Mouse (Mus musculus) limb, embryonic 10.5 days (tissue): Measurements from ENCODE around the gene Steap2. TPM values are rescaled to one million over a fixed set of nuclear protein-coding genes. Genes with fewer than 3 reads are reported as not detected.
"Not testable (repeated sequence)": the region's sequence is repeated elsewhere in the genome, so short reads cannot be mapped to it uniquely, and the experiment has no call there.

Experiments used
- DNase-seq: peaks from one replicate; pipeline ENCODE4 v3.0.0-alpha.2; 2017; ENCODE audit warnings: low spot score
- H3K27ac ChIP-seq: fragments of 300-500 bp; sonication (generic); 2 replicates; pipeline ENCODE4 v1.5.1; 2016; ENCODE audit warnings: mild to moderate bottlenecking
- H3K27me3 ChIP-seq: fragments of 300-500 bp; sonication (generic); 2 replicates; pipeline ENCODE4 v1.6.1; 2016; ENCODE audit warnings: low read depth, mild to moderate bottlenecking; ENCODE audit not compliant: poor library complexity, severe bottlenecking
- H3K36me3 ChIP-seq: fragments of 300-500 bp; sonication (generic); 2 replicates; pipeline ENCODE4 v1.6.1; 2016; ENCODE audit warnings: mild to moderate bottlenecking, moderate library complexity
- H3K4me1 ChIP-seq: fragments of 300-500 bp; sonication (generic); 2 replicates; pipeline ENCODE4 v1.6.1; 2016
- H3K4me3 ChIP-seq: fragments of 300-500 bp; sonication (generic); 2 replicates; pipeline ENCODE4 v1.5.1; 2016; ENCODE audit warnings: mild to moderate bottlenecking, moderate library complexity
- H3K9me3 ChIP-seq: fragments of 300-500 bp; sonication (generic); replicated peaks from 2 replicates; pipeline ENCODE4 v1.6.1; 2016; ENCODE audit warnings: mild to moderate bottlenecking
- WGBS: fragments of 180-500 bp; shearing (Covaris S2); methylation state at CpG from one replicate; pipeline ENCODE4 v1.1.7; 2016; 5-methylcytosine and 5-hydroxymethylcytosine counted together
- polyA plus RNA-seq: library from polyadenylated mRNA; unstranded; fragments of >200 nt; fragmentation: Nextera tagmentation; extraction: Ambion mirVana; gene quantifications from 2 replicates; pipeline ENCODE4 v1.2.1, GENCODE M21; 2016

Gene Steap2
- polyA plus RNA-seq, 1 experiment from 2014 or later, result 6.8 TPM

- no peak overlapping the region for H3K4me3 ChIP-seq
- H3K27me3 ChIP-seq, result peaks cover 5% of the 10 kb centered on the region
- 56% methylated on average over 4 of the region's 4 CpGs for WGBS
- H3K9me3 ChIP-seq, result no peaks in the 10 kb centered on the region
- no peak for DNase-seq
- no peak overlapping the region for H3K27ac ChIP-seq
- H3K4me1 ChIP-seq, result no peaks in the 10 kb centered on the region
- no peaks in the 10 kb centered on the region for H3K36me3 ChIP-seq
Observed at GRCm38 (mm10) chr5:5692167-5692738, 2.1 kb downstream of the Steap2 start.

GRCm38 (mm10) chr5:5688945-5689540, 5.3 kb downstream of the Steap2 start:
- no peak for DNase-seq
- H3K9me3 ChIP-seq, result no peaks in the 10 kb centered on the region

GRCm38 (mm10) chr5:5688228-5688627, 6.2 kb downstream of the Steap2 start:
- 73% methylated on average over 6 of the region's 6 CpGs for WGBS
- DNase-seq, result no peak

More at GRCm38 (mm10) chr5:5688945-5689540, 5.3 kb downstream of the Steap2 start:
- Histone ChIP-seq H3K4me1 (no peaks in the 10 kb centered on the region), H3K4me3 (no peak overlapping the region), H3K27me3 (peaks cover 5% of the 10 kb centered on the region), H3K36me3 (no peaks in the 10 kb centered on the region), H3K27ac (no peak overlapping the region)
- 78% methylated on average over 8 of the region's 8 CpGs for WGBS

GRCm38 (mm10) chr5:5686973-5687372, 7.4 kb downstream of the Steap2 start:
- 13% methylated on average over 1 of the region's 1 CpGs for WGBS
- Histone ChIP-seq H3K4me3 (no peak overlapping the region), H3K27ac (no peak overlapping the region), H3K27me3 (no peaks in the 10 kb centered on the region), H3K9me3 (no peaks in the 10 kb centered on the region), H3K36me3 (no peaks in the 10 kb centered on the region), H3K4me1 (no peaks in the 10 kb centered on the region)
- DNase-seq, result no peak

More at GRCm38 (mm10) chr5:5688228-5688627, 6.2 kb downstream of the Steap2 start:
- Histone ChIP-seq H3K36me3 (no peaks in the 10 kb centered on the region), H3K4me3 (no peak overlapping the region), H3K4me1 (no peaks in the 10 kb centered on the region), H3K27ac (no peak overlapping the region), H3K9me3 (no peaks in the 10 kb centered on the region), H3K27me3 (peaks cover 5% of the 10 kb centered on the region)

GRCm38 (mm10) chr5:5684946-5685345, 9.4 kb downstream of the Steap2 start:
- H3K27ac ChIP-seq, H3K4me1 ChIP-seq, H3K36me3 ChIP-seq, H3K9me3 ChIP-seq, H3K27me3 ChIP-seq, H3K4me3 ChIP-seq, DNase-seq: not testable (repeated sequence)
- WGBS, result 82% methylated on average over 2 of the region's 2 CpGs

- no peaks in the 10 kb centered on the region for H3K27me3 ChIP-seq
- 0 out of 2 replicates have a peak, but pooled peaks cover 3% of the 10 kb centered on the region for H3K36me3 ChIP-seq
- no peak overlapping the region for H3K4me3 ChIP-seq
- no peaks in the 10 kb centered on the region for H3K9me3 ChIP-seq
- WGBS, result 71% methylated on average over 4 of the region's 4 CpGs
- DNase-seq, result no peak
- H3K27ac ChIP-seq, result no peak overlapping the region
- H3K4me1 ChIP-seq, result no peaks in the 10 kb centered on the region
Observed at GRCm38 (mm10) chr5:5683292-5683691, 11.1 kb downstream of the Steap2 start.

GRCm38 (mm10) chr5:5679459-5679858, 14.9 kb downstream of the Steap2 start:
- no peak for DNase-seq
- Histone ChIP-seq H3K4me1 (no peaks in the 10 kb centered on the region), H3K4me3 (no peak overlapping the region), H3K36me3 (peaks cover 29% of the 10 kb centered on the region), H3K27me3 (no peaks in the 10 kb centered on the region), H3K27ac (no peak overlapping the region), H3K9me3 (no peaks in the 10 kb centered on the region)

- Histone ChIP-seq H3K9me3 (no peaks in the 10 kb centered on the region), H3K27ac (no peak overlapping the region), H3K4me1 (no peaks in the 10 kb centered on the region), H3K27me3 (no peaks in the 10 kb centered on the region), H3K36me3 (peaks cover 39% of the 10 kb centered on the region), H3K4me3 (no peak overlapping the region)
- 95% methylated on average over 3 of the region's 3 CpGs for WGBS
- DNase-seq, result no peak
Observed at GRCm38 (mm10) chr5:5676082-5676481, 18.3 kb downstream of the Steap2 start.

- WGBS, result 82% methylated on average over 7 of the region's 7 CpGs
- 0 out of 2 replicates have a peak, but pooled peaks cover 7% of the 10 kb centered on the region for H3K4me1 ChIP-seq
Observed at GRCm38 (mm10) chr5:5668920-5669319, 25.5 kb downstream of the Steap2 start.

GRCm38 (mm10) chr5:5664371-5664926, 29.9 kb downstream of the Steap2 start:
- Histone ChIP-seq H3K4me1 (peaks cover 14% of the 10 kb centered on the region; the same call in 1 of the 2 replicates), H3K27ac (peak overlapping the region; percentile 84), H3K4me3 (peak overlapping the region; percentile 79), H3K9me3 (no peaks in the 10 kb centered on the region), H3K27me3 (peaks cover 7% of the 10 kb centered on the region; the same call in 1 of the 2 replicates), H3K36me3 (peaks cover 7% of the 10 kb centered on the region; the same call in 1 of the 2 replicates)
- DNase-seq, result no peak
- 63% methylated on average over 6 of the region's 6 CpGs for WGBS

More at GRCm38 (mm10) chr5:5668920-5669319, 25.5 kb downstream of the Steap2 start:
- Histone ChIP-seq H3K9me3 (no peaks in the 10 kb centered on the region), H3K4me3 (no peak overlapping the region), H3K27ac (no peak overlapping the region), H3K27me3 (no peaks in the 10 kb centered on the region), H3K36me3 (peaks cover 24% of the 10 kb centered on the region)
- DNase-seq, result no peak

GRCm38 (mm10) chr5:5663655-5664370, 30.6 kb downstream of the Steap2 start, which contains the start of gene Cfap69:
Cfap69 (minus strand) TSS chr5:5664239.
- peaks cover 14% of the 10 kb centered on the region; the same call in 1 of the 2 replicates for H3K4me1 ChIP-seq
- H3K27ac ChIP-seq, result peak within 1 kb of the TSS; percentile 84
- H3K36me3 ChIP-seq, result peaks cover 2% of the 10 kb centered on the region; the same call in 1 of the 2 replicates
- under 1% methylated on average over 48 of the region's 48 CpGs for WGBS
- H3K4me3 ChIP-seq, result peak within 1 kb of the TSS; percentile 79
- no peaks in the 10 kb centered on the region for H3K9me3 ChIP-seq
- H3K27me3 ChIP-seq, result peaks cover 7% of the 10 kb centered on the region; the same call in 1 of the 2 replicates
- DNase-seq, result peak; percentile 94

GRCm38 (mm10) chr5:5663057-5663456, 31.3 kb downstream of the Steap2 start:
- no peak for DNase-seq
- Histone ChIP-seq H3K4me3 (peak overlapping the region; percentile 79), H3K27ac (no peak overlapping the region), H3K9me3 (no peaks in the 10 kb centered on the region), H3K36me3 (peaks cover 2% of the 10 kb centered on the region; the same call in 1 of the 2 replicates), H3K4me1 (peaks cover 14% of the 10 kb centered on the region; the same call in 1 of the 2 replicates), H3K27me3 (peaks cover 7% of the 10 kb centered on the region; the same call in 1 of the 2 replicates)
- WGBS, result 43% methylated on average over 6 of the region's 6 CpGs
